Mouse (Mus musculus): Measurements from ENCODE around the gene Abcd3. TPM values are rescaled to one million over a fixed set of nuclear protein-coding genes. Genes with fewer than 3 reads are reported as not detected.

Gene Abcd3
- polyA plus RNA-seq, 1 experiment from 2014 or later: 46.1 TPM

GRCm38 (mm10) chr3:121712222-121712621, 102.9 kb downstream of the Abcd3 start:
- Histone ChIP-seq H3K27ac (0 out of 2 replicates have a peak overlapping the region, but pooled peaks have one; percentile 22), H3K4me1 (peaks cover 40% of the 10 kb centered on the region), H3K9me3 (no peaks in the 10 kb centered on the region), H3K36me3 (no peaks in the 10 kb centered on the region), H3K27me3 (ENCODE audit: insufficient read depth, poor library complexity, severe bottlenecking) (no peaks in the 10 kb centered on the region), H3K4me3 (no peak overlapping the region)
- DNase-seq (ENCODE audit: low spot score): no peak
- WGBS: 60% methylated on average over 4 of the region's 4 CpGs

DNA sequence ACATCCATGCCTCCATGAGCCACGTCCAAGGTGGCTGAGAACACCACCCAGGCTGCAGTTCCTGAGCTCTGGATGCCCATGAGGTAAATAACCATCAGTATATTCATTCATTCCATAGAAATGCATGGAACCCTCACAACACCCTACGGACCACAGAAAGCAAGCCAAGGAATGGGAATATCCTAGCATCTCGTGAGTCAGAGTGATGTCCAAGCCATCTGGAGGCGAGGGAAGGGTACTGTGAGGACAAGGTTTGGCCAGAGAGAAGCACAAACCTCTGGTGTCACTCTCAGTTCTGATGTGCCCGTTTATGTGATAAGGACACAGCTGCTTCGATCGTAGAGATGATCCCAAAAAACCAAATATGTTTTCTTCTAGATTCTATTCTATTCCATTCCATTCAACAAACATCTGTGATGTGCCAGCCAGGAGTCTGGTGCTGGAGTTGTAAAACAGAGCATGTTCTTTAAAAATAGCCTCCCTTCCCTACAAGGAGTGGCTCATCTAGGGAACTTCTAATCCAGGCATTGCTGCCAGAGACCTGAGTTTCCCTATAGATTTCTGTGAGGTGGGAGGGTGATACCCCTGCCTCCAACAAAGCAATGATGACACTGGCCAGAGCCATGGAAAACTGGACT, 104.1 kb downstream of the Abcd3 start:
- DNase-seq (ENCODE audit: low spot score): no peak
- no peaks in the 10 kb centered on the region for H3K27me3 ChIP-seq (ENCODE audit: insufficient read depth, poor library complexity, severe bottlenecking)
- H3K9me3 ChIP-seq: no peaks in the 10 kb centered on the region
- no peak overlapping the region for H3K4me3 ChIP-seq
- H3K36me3 ChIP-seq: no peaks in the 10 kb centered on the region
- WGBS: 74% methylated on average over 7 of the region's 7 CpGs
- H3K27ac ChIP-seq: peak overlapping the region; percentile 57; the same call in 1 of the 2 replicates
- H3K4me1 ChIP-seq: peaks cover 39% of the 10 kb centered on the region

Other genes with a start within 250 kb of the Abcd3 start
- not detected in 2 replicates for gene 4930432M17Rik, start 144.5 kb downstream of the Abcd3 start, polyA plus RNA-seq (2016; fragmentation: Nextera tagmentation; extraction: Ambion mirVana)
- 9.2 TPM in 2 replicates for gene F3, start 91.8 kb downstream of the Abcd3 start, polyA plus RNA-seq (2016; fragmentation: Nextera tagmentation; extraction: Ambion mirVana)
- gene Arhgap29, start 137.2 kb upstream of the Abcd3 start, polyA plus RNA-seq (2016; fragmentation: Nextera tagmentation; extraction: Ambion mirVana): 68.3 and 92.7 TPM in 2 replicates
- gene Abca4, start 229.1 kb upstream of the Abcd3 start, polyA plus RNA-seq (2016; fragmentation: Nextera tagmentation; extraction: Ambion mirVana): 7.1 and 8.5 TPM in 2 replicates

Data from heart, embryonic 10.5 days (tissue).